Mouse (Mus musculus) hematopoietic stem cell, adult 5-6 weeks (primary cell): ENCODE results near the gene Gm39115. TPM values are rescaled to one million over a fixed set of nuclear protein-coding genes. Genes with fewer than 3 reads are reported as not detected.

Experiments
- total RNA-seq: library from RNA; stranded (forward); fragments of 172-1452, 232-1000 nt; gene quantifications from 2 replicates; pipeline ENCODE4 v1.2.3, GENCODE M21; 2017

Gm39115 gene
- total RNA-seq, 1 experiment from 2014 or later: not detected

Other genes with a start within 250 kb of the Gm39115 start
- gene Tollip, start 217.5 kb downstream of the Gm39115 start, total RNA-seq: 30.4 and 30.8 TPM in 2 replicates
- not detected in 2 replicates for gene Brsk2, start 186.3 kb downstream of the Gm39115 start, total RNA-seq
- gene Mob2, start 75.0 kb downstream of the Gm39115 start, total RNA-seq: 53.6 and 72.9 TPM in 2 replicates
- 0.15 TPM in 1 of 2 replicates, not detected in the other for gene Dusp8, start 40.2 kb downstream of the Gm39115 start, total RNA-seq
- not detected in 2 replicates for gene Gm45618, start 15.3 kb downstream of the Gm39115 start, total RNA-seq
- gene Gm45337, start 8.6 kb upstream of the Gm39115 start, total RNA-seq: not detected in 2 replicates
- gene Gm29735, start 21.1 kb upstream of the Gm39115 start, total RNA-seq: not detected in 2 replicates
- gene Gm4553, start 29.7 kb upstream of the Gm39115 start, total RNA-seq: not detected in 2 replicates
- not detected in 2 replicates for gene Krtap5-2, start 40.0 kb upstream of the Gm39115 start, total RNA-seq
- gene Gm10153, start 54.4 kb upstream of the Gm39115 start, total RNA-seq: not detected in 2 replicates
- not detected in 2 replicates for gene Krtap5-3, start 65.3 kb upstream of the Gm39115 start, total RNA-seq
- gene Gm7579, start 75.8 kb upstream of the Gm39115 start, total RNA-seq: not detected in 2 replicates
- gene Krtap5-5, start 93.9 kb upstream of the Gm39115 start, total RNA-seq: not detected in 2 replicates
- gene Gm40460, start 105.0 kb upstream of the Gm39115 start, total RNA-seq: not detected in 2 replicates
- gene Gm2431, start 122.3 kb upstream of the Gm39115 start, total RNA-seq: not detected in 2 replicates
- not detected in 2 replicates for gene Gm4559, start 138.3 kb upstream of the Gm39115 start, total RNA-seq
- not detected in 2 replicates for gene Krtap5-1, start 161.1 kb upstream of the Gm39115 start, total RNA-seq
- gene Krtap5-4, start 167.5 kb upstream of the Gm39115 start, total RNA-seq: not detected in 2 replicates
- gene Ifitm10, start 237.7 kb upstream of the Gm39115 start, total RNA-seq: not detected in 2 replicates
- gene Gm49369, start 246.6 kb upstream of the Gm39115 start, total RNA-seq: 18.0 and 43.2 TPM in 2 replicates